Comparison of ENCODE assay signal across 28 mouse cellular contexts in genomic region chr1:172535116-172535515, GRCm38 (mm10). TPM values are rescaled to one million over a fixed set of nuclear protein-coding genes. Genes with fewer than 3 reads are reported as not detected.
"Had no signal": no experiment of that assay in that cellular context is flagged by ENCODE, and none has a peak within 500 bp of the region (broad histone marks: within the 10 kb centered on the region; RNA-seq: fewer than 3 reads in every experiment).

No protein-coding gene starts in this region.

- H3K36me3 ChIP-seq: embryonic facial prominence, embryonic 10.5 days; embryonic facial prominence, embryonic 12.5 days; embryonic facial prominence, embryonic 13.5 days; embryonic facial prominence, embryonic 15.5 days; forebrain, embryonic 10.5 days; forebrain, embryonic 12.5 days; forebrain, embryonic 15.5 days; heart, embryonic 10.5 days had no signal

- H3K4me2 ChIP-seq: embryonic facial prominence, embryonic 12.5 days; embryonic facial prominence, embryonic 13.5 days; embryonic facial prominence, embryonic 15.5 days; forebrain, embryonic 12.5 days; forebrain, embryonic 13.5 days; forebrain, embryonic 15.5 days had no signal

- H3K9ac ChIP-seq: embryonic facial prominence, embryonic 12.5 days; embryonic facial prominence, embryonic 13.5 days; embryonic facial prominence, embryonic 15.5 days; forebrain, embryonic 12.5 days; forebrain, embryonic 13.5 days; forebrain, embryonic 15.5 days; forebrain, postnatal 0 days had no signal

- H3K4me3 ChIP-seq: embryonic facial prominence, embryonic 10.5 days; embryonic facial prominence, embryonic 12.5 days; embryonic facial prominence, embryonic 13.5 days; embryonic facial prominence, embryonic 15.5 days; erythroblast, embryonic 14.5 days; forebrain, embryonic 10.5 days; forebrain, embryonic 12.5 days; forebrain, embryonic 13.5 days; forebrain, embryonic 15.5 days; gastrocnemius, adult 2 months; heart, adult 2 months; heart, embryonic 10.5 days had no signal

- DNase-seq: cerebellum, adult 2 months; cerebellum, adult 8-10 months; cerebellum, adult 9-11 months; embryo, embryonic 11 days; forebrain, postnatal 0 days; gastrocnemius, adult 2 months; gastrocnemius, postnatal 10 days; gastrocnemius, postnatal 14 days; gastrocnemius, postnatal 25 days; gastrocnemius, postnatal 36 days; heart, adult 11 months; heart, adult 18-20 months; heart, adult 2 months had no signal

- ATAC-seq: forebrain, embryonic 13.5 days; forebrain, embryonic 14.5 days; forebrain, embryonic 15.5 days; forebrain, embryonic 16.5 days; forebrain, postnatal 0 days had no signal

- H3K27ac ChIP-seq: embryonic facial prominence, embryonic 10.5 days; embryonic facial prominence, embryonic 12.5 days; embryonic facial prominence, embryonic 13.5 days; embryonic facial prominence, embryonic 15.5 days; forebrain, embryonic 10.5 days; forebrain, embryonic 12.5 days; forebrain, embryonic 13.5 days; forebrain, embryonic 15.5 days; gastrocnemius, adult 2 months; heart, adult 2 months; heart, embryonic 10.5 days had no signal

- H3K9me3 ChIP-seq: embryonic facial prominence, embryonic 10.5 days; embryonic facial prominence, embryonic 12.5 days; embryonic facial prominence, embryonic 13.5 days; embryonic facial prominence, embryonic 15.5 days; forebrain, embryonic 10.5 days; forebrain, embryonic 12.5 days; forebrain, embryonic 13.5 days; forebrain, embryonic 15.5 days; heart, embryonic 10.5 days had no signal

RNA-seq across cellular contexts. Expression of gene Vsig8, which starts 20.6 kb away (rescaled TPM):
- polyA plus RNA-seq: embryonic facial prominence, embryonic 11.5 days; embryonic facial prominence, embryonic 12.5 days; erythroblast, embryonic 14.5 days; forebrain, embryonic 10.5 days; forebrain, embryonic 11.5 days; heart, adult 2 months; heart, embryonic 10.5 days had no signal

RNA-seq across cellular contexts. Expression of gene Igsf9, which starts 53.5 kb away (rescaled TPM):
- polyA plus RNA-seq: erythroblast, embryonic 14.5 days had no signal

RNA-seq across cellular contexts. Expression of gene Slamf8, which starts 55.3 kb away (rescaled TPM):
- polyA plus RNA-seq: embryonic facial prominence, embryonic 10.5 days; embryonic facial prominence, embryonic 11.5 days; embryonic facial prominence, embryonic 12.5 days; embryonic facial prominence, embryonic 14.5 days; embryonic facial prominence, embryonic 15.5 days; erythroblast, embryonic 14.5 days; forebrain, embryonic 10.5 days; forebrain, embryonic 11.5 days; forebrain, embryonic 12.5 days; forebrain, embryonic 13.5 days; forebrain, embryonic 14.5 days; forebrain, embryonic 15.5 days; forebrain, embryonic 16.5 days; heart, embryonic 10.5 days had no signal
